Mouse (Mus musculus) forebrain, embryonic 10.5 days (tissue): ENCODE data around the gene Tsc1. TPM values are rescaled to one million over a fixed set of nuclear protein-coding genes. Genes with fewer than 3 reads are reported as not detected.

Experiments used
- DNase-seq: peaks from one replicate; pipeline ENCODE4 v3.0.0-alpha.2; 2017; ENCODE audit warnings: low spot score; ENCODE audit errors: extremely low spot score
- H3K27ac ChIP-seq: fragments of 300-500 bp; sonication (generic); 2 replicates; pipeline ENCODE4 v1.5.1; 2016; ENCODE audit warnings: mild to moderate bottlenecking
- H3K27me3 ChIP-seq: fragments of 300-500 bp; sonication (generic); 2 replicates; pipeline ENCODE4 v1.6.1; 2016; ENCODE audit warnings: mild to moderate bottlenecking; ENCODE audit not compliant: poor library complexity, severe bottlenecking
- H3K36me3 ChIP-seq: fragments of 300-500 bp; sonication (generic); replicated peaks from 2 replicates; pipeline ENCODE4 v1.6.1; 2016; ENCODE audit warnings: mild to moderate bottlenecking, moderate library complexity
- H3K4me1 ChIP-seq: fragments of 300-500 bp; sonication (generic); 2 replicates; pipeline ENCODE4 v1.6.1; 2016
- H3K4me3 ChIP-seq: fragments of 300-500 bp; sonication (generic); 2 replicates; pipeline ENCODE4 v1.5.1; 2016; ENCODE audit warnings: mild to moderate bottlenecking, moderate library complexity
- H3K9me3 ChIP-seq: fragments of 300-500 bp; sonication (generic); 2 replicates; pipeline ENCODE4 v1.6.1; 2016; ENCODE audit warnings: mild to moderate bottlenecking, moderate library complexity
- WGBS: fragments of 180-500 bp; shearing (Covaris S2); methylation state at CpG from one replicate; pipeline ENCODE4 v1.1.7; 2016; 5-methylcytosine and 5-hydroxymethylcytosine counted together
- polyA plus RNA-seq: library from polyadenylated mRNA; unstranded; fragments of >200 nt; fragmentation: Nextera tagmentation; extraction: Ambion mirVana; gene quantifications from 2 replicates; pipeline ENCODE4 v1.2.1, GENCODE M21; 2016

The Tsc1 gene
- polyA plus RNA-seq, 1 experiment from 2014 or later = 26.5 TPM

DNA sequence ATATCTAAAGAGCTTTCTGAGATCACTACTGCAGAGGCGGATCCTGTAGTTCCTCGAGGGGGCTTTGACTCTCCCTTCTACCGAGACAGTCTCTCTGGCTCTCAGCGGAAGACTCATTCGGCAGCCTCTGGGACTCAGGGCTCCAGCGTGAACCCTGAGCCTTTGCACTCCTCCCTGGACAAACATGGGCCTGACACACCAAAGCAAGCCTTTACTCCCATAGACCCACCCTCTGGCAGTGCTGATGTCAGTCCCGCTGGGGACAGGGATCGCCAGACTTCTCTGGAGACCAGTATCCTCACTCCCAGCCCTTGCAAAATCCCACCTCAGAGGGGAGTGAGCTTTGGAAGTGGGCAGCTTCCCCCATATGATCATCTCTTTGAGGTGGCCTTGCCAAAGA is 35.0 kb downstream of the Tsc1 start:
- DNase-seq = no peak
- Histone ChIP-seq H3K4me1 (no peaks in the 10 kb centered on the region), H3K4me3 (no peak overlapping the region), H3K9me3 (no peaks in the 10 kb centered on the region), H3K27ac (no peak overlapping the region), H3K27me3 (no peaks in the 10 kb centered on the region), H3K36me3 (peaks cover 95% of the 10 kb centered on the region)
- 94% methylated on average over 8 of the region's 8 CpGs for WGBS

DNA sequence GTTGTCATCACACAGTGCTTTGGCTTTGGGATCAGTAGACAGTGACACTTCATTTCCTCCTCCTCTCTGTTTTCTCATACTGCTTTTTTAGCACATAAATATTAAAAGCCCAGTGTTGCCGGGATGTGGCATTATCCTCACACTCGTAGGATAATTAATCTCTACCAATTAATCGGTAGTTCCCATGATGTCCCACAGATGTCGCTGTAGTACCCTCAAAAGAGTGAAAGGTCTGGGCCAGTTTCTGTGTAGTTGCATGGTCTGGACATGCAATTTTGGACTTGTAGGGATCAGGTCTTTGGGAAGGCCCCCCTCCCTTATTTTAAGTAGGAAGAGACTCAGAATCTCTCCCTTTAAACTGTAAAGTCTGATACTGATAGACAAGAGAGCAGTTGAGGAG is 39.7 kb downstream of the Tsc1 start:
- Histone ChIP-seq H3K36me3 (peaks cover 96% of the 10 kb centered on the region), H3K4me3 (no peak overlapping the region), H3K4me1 (no peaks in the 10 kb centered on the region), H3K27ac (no peak overlapping the region), H3K9me3 (no peaks in the 10 kb centered on the region), H3K27me3 (no peaks in the 10 kb centered on the region)
- no peak for DNase-seq
- WGBS = 40% methylated on average over 4 of the region's 4 CpGs

DNA sequence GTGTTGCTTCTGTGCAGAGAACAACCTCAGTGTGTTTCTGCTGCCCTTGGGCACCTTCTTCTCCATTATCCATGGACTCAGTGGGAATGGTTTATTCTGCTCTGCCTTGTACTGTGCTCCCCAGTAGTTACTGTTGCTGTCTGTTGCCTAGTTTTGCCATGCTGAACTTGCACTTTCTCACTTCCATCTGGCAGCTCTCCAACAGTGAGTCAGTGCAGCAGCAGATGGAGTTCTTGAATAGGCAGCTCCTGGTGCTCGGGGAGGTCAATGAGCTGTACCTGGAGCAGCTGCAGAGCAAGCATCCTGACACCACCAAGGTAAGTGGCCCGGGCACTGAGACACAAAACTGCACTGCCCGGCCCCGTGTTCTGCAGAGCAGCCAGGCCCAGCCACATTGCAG is 40.7 kb downstream of the Tsc1 start:
- peaks cover 96% of the 10 kb centered on the region for H3K36me3 ChIP-seq
- no peak for DNase-seq
- H3K4me1 ChIP-seq = no peaks in the 10 kb centered on the region
- WGBS = 94% methylated on average over 4 of the region's 4 CpGs
- H3K9me3 ChIP-seq = no peaks in the 10 kb centered on the region
- H3K27ac ChIP-seq = no peak overlapping the region
- H3K27me3 ChIP-seq = no peaks in the 10 kb centered on the region
- H3K4me3 ChIP-seq = no peak overlapping the region

DNA sequence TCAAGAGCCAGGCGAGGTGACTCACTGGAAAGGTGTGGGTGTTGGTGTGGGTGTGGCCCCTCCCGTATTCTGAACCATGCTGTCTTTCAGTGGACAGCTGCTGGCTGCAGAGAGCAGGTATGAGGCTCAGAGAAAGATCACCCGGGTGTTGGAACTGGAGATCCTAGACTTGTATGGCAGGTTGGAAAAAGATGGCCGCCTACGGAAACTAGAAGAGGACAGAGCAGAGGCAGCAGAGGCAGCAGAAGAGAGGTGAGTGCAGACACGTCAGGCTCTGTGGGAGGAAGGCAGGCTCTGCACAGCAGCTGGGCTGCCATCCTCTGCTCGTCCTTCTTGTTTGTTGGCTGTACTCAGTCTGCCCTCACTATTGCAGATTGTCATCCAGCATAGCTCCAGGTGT is 44.9 kb downstream of the Tsc1 start:
- Histone ChIP-seq H3K4me3 (no peak overlapping the region), H3K36me3 (peaks cover 76% of the 10 kb centered on the region), H3K9me3 (no peaks in the 10 kb centered on the region), H3K27me3 (no peaks in the 10 kb centered on the region), H3K4me1 (peaks cover 5% of the 10 kb centered on the region; the same call in 1 of the 2 replicates), H3K27ac (no peak overlapping the region)
- DNase-seq = no peak
- 87% methylated on average over 7 of the region's 7 CpGs for WGBS

DNA sequence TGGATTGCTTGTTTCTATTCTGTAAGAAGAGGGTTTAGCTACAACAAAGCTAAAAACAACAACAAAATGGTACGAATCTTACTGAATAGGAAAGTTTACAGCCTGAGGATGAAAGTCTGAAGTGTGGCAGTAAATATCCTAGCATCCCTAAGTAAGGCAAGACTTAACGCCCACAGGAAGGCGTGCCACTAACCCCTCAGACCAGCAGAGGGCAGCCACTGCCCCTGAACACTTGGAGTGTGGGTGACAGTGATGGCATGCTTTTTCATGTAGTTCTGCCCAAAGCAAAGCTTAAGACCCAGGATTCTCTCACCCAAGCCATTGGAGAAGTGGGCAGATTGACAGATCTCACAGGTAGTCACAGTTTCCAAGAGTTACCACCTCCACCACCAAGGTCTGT is 47.4 kb downstream of the Tsc1 start:
- peaks cover 5% of the 10 kb centered on the region; the same call in 1 of the 2 replicates for H3K4me1 ChIP-seq
- H3K27me3 ChIP-seq = no peaks in the 10 kb centered on the region
- H3K36me3 ChIP-seq = peaks cover 50% of the 10 kb centered on the region
- 38% methylated on average over 3 of the region's 3 CpGs for WGBS
- H3K27ac ChIP-seq = no peak overlapping the region
- no peaks in the 10 kb centered on the region for H3K9me3 ChIP-seq
- no peak overlapping the region for H3K4me3 ChIP-seq
- no peak for DNase-seq

DNA sequence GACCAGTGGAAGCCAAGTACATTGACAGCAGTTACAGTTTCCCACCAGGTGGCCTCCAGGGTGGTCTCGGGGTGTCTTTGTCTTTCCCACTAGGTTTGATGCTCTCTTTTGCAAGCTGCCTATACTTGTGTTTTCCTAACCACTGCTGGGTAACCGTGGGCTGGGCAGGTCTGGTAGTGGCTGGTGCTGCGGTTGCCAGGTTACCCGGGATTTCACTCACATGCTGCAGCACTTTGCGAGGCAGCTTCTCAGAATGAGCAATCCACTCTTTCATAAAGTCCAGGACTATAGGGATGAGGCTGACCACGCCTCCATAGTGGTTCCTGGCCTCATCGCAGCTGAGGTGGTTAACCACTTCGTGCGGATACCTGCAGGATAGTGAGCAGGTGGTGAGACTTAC is 51.7 kb downstream of the Tsc1 start:
- Histone ChIP-seq H3K4me1 (peaks cover 8% of the 10 kb centered on the region), H3K4me3 (no peak overlapping the region), H3K27ac (no peak overlapping the region), H3K27me3 (peaks cover 11% of the 10 kb centered on the region; the same call in 1 of the 2 replicates), H3K36me3 (peaks cover 9% of the 10 kb centered on the region), H3K9me3 (no peaks in the 10 kb centered on the region)
- WGBS = 81% methylated on average over 9 of the region's 9 CpGs
- DNase-seq = no peak

DNA sequence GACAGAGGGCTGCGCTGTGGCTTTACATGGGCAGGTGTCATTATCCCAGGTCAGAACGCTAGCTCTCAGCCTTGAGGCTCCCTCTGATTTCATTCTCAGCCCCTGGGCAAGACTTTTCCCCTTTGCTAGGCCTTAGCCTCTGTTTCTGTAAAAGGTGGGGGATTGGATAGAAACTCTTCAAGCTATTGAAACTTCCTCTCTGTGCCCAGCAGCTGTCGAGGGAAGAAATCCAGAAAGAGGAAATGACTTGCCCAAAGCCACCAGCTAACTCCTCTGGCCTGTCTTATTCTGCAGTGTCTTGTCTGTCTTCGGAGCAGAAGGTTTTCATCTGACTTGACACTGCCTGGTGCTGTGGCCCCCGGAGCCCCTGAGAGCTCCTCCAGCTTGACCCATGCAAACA is 57.5 kb downstream of the Tsc1 start:
- Histone ChIP-seq H3K36me3 (no peaks in the 10 kb centered on the region), H3K4me1 (peaks cover 44% of the 10 kb centered on the region), H3K9me3 (no peaks in the 10 kb centered on the region), H3K4me3 (peak overlapping the region; percentile 67), H3K27ac (peak overlapping the region; percentile 84; the same call in 1 of the 2 replicates), H3K27me3 (peaks cover 29% of the 10 kb centered on the region)
- no peak for DNase-seq
- WGBS = 57% methylated on average over 5 of the region's 5 CpGs

DNA sequence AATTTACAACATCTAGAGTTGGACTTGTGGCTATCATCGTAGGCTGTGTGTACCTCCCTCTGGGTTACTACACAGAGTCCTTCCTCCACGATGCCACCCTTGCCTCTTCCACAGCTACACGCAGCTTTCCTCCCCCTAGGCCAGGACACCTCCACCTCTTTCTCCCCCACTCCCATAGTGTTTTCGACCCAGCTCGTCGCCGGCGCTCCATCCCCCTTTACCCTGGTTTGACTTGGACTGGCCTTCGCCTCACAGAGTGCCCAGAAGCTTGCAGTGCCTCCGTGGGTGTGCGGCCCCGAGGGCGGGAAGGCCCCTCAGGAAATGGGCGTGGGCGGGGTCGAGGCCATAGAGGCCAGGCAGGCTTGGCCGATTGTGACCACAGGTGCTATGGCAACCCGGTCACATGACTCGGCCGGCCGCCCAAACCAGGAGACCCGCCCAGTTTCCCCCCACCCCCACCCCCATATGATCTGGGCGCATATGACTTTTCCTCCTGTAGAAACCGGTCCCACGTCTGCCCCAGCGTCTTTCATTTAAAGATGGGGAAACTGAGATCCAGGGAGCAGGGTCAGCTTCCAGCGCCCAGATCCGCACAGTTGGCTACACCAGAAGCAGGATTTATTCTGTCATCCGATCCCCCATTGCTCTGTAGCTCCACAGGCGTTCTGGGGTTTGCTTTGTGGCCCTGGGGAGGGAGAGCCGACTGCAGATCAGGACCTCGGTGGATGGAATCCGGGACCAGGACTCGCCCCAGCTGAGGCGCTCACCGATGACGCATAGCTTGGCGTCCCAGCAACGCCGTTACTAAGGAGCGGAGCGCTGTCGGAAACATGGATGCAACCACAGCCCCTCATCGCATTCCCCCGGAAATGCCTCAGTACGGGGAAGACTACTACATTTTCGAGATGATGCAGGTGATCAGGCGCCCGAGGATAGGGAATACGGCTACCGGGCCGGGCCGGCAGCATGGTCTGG is 58.6 kb downstream of the Tsc1 start, which contains the start of the genes Spaca9 and Ak8:
Gene Spaca9 (minus strand): TSS at position 367 of the 975 bp plus-strand sequence.
Gene Ak8 (plus strand): TSS at position 804 of the 975 bp plus-strand sequence.
- H3K36me3 ChIP-seq = no peaks in the 10 kb centered on the region
- H3K9me3 ChIP-seq = no peaks in the 10 kb centered on the region
- 1% methylated on average over 53 of the region's 53 CpGs for WGBS
- peak; percentile 84 for DNase-seq
- peak within 1 kb of the TSS; percentile 67 for H3K4me3 ChIP-seq
- H3K27ac ChIP-seq = peak within 1 kb of the TSS; percentile 84
- peaks cover 29% of the 10 kb centered on the region for H3K27me3 ChIP-seq
- H3K4me1 ChIP-seq = peaks cover 44% of the 10 kb centered on the region

DNA sequence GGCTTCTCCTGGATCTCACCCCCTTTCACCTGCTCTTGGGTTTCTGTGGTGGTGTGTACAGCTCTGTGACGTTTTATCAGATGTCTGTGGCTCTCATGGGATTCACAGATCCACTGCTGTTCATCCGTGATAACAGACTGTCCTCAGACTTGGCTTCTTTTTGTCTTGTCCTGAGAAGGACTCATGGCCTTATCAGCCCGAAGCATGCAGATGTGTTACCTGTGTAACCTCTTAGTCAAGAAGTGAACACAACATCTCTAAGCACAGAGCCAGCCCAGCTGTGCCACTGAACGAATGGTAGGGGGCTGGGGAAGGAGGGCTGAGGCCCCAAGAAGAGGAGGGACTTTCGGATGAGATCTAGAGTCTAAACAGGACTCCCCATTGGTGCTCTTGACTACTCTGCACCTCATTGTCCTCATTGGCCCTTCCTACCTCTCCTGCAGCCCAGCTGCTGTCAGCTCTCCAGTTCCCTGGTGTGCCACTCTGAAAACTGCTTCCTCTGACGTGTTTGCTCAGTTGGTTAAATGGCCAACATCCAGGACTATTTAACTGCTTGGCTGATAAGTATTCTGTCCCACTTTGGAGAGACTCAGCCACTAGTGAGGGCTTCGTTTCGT is 60.7 kb downstream of the Tsc1 start:
- H3K27me3 ChIP-seq = peaks cover 17% of the 10 kb centered on the region
- peak overlapping the region; percentile 27; the same call in 1 of the 2 replicates for H3K27ac ChIP-seq
- no peaks in the 10 kb centered on the region for H3K9me3 ChIP-seq
- H3K4me3 ChIP-seq = no peak overlapping the region
- no peaks in the 10 kb centered on the region for H3K36me3 ChIP-seq
- 74% methylated on average over 8 of the region's 8 CpGs for WGBS
- no peak for DNase-seq
- peaks cover 44% of the 10 kb centered on the region for H3K4me1 ChIP-seq

DNA sequence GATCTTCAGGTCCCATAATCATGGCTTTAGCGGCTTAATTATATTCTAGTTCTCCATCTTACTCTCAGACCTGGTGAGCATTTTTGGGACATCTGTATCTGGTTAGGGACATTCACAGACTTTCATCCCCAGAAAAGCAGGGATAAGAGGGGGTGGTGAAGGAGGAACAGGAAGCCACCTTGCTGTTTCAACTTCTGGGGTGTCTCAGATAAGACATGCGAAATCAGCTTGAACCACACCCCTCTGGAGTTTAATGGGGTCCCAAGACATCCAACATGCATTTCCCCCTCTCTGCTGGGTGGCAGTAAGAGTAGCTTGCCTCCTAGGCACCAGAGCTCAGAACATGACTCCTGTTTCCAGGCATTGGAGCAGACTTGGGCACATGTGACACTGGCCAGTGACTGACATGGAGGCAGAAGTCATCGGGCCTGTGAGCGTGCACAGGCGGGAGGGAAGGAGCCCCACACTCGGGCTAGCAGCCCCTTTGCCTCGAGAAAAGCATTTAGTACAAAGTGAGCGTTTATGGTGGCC is 65.1 kb downstream of the Tsc1 start:
- no peaks in the 10 kb centered on the region for H3K36me3 ChIP-seq
- peaks cover 18% of the 10 kb centered on the region for H3K4me1 ChIP-seq
- H3K9me3 ChIP-seq = no peaks in the 10 kb centered on the region
- no peak overlapping the region for H3K4me3 ChIP-seq
- H3K27me3 ChIP-seq = peaks cover 6% of the 10 kb centered on the region; the same call in 1 of the 2 replicates
- no peak for DNase-seq
- H3K27ac ChIP-seq = no peak overlapping the region
- WGBS = 81% methylated on average over 8 of the region's 8 CpGs

DNA sequence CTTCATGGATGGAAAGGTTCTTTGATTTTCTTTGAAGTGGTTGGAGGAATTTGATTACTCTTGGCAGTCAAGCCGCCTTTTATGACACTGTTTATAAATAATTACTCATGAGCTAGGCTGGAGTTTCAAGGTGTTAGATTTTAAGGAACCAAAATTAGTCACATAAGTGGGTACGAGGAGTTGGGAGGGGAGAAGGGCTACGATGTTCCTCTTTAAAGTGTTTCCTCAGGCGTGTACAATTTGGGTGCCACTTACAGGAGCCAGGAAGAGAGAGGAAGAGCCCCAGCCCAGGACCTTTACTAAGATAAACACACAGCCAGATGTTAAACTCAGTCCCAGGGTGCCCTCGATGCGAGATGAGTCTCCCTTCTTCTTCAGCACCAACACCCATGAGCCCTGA is 65.8 kb downstream of the Tsc1 start:
- no peak overlapping the region for H3K27ac ChIP-seq
- H3K4me1 ChIP-seq = peaks cover 18% of the 10 kb centered on the region
- 80% methylated on average over 6 of the region's 6 CpGs for WGBS
- no peaks in the 10 kb centered on the region for H3K9me3 ChIP-seq
- H3K4me3 ChIP-seq = no peak overlapping the region
- no peak for DNase-seq
- H3K36me3 ChIP-seq = no peaks in the 10 kb centered on the region
- peaks cover 6% of the 10 kb centered on the region; the same call in 1 of the 2 replicates for H3K27me3 ChIP-seq

DNA sequence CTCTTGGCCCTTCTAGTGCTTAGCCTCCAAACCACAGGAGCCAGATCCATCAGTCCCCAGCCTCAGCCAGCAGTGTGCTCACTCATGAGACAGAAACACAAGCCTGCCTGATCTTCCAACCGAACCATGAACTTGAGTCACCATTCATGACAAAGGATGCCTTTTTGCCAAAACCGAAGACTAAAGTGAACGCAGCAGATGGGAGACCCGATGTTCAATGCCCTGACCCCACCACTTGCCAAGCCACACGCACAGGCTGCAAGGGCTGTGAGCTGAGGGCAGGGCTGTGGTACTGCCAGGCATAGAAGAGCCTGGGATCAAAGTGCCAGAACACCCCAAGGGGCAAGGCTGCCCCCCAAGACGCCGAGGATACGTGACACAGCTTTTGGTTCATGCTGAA is 72.0 kb downstream of the Tsc1 start:
- peaks cover 15% of the 10 kb centered on the region for H3K4me1 ChIP-seq
- H3K4me3 ChIP-seq = no peak overlapping the region
- 88% methylated on average over 8 of the region's 8 CpGs for WGBS
- H3K27me3 ChIP-seq = peaks cover 8% of the 10 kb centered on the region; the same call in 1 of the 2 replicates
- no peak for DNase-seq
- H3K27ac ChIP-seq = 0 out of 2 replicates have a peak overlapping the region, but pooled peaks have one; percentile 31
- H3K9me3 ChIP-seq = no peaks in the 10 kb centered on the region
- no peaks in the 10 kb centered on the region for H3K36me3 ChIP-seq
